Mouse (Mus musculus) heart, postnatal 0 days (tissue): ENCODE measurements around the gene Gm3045. TPM values are rescaled to one million over a fixed set of nuclear protein-coding genes. Genes with fewer than 3 reads are reported as not detected.

ENCODE experiments used
- ATAC-seq: fragments of 200-750 bp; cut with Nextera tagmentation; 2 replicates; pipeline ENCODE4 v1.8.0; 2017; ENCODE audit warnings: low read depth, moderate number of reproducible peaks, moderate library complexity; ENCODE audit not compliant: insufficient read depth
- DNase-seq: peaks from one replicate; pipeline ENCODE4 v3.0.0-alpha.2; 2016; ENCODE audit warnings: low spot score
- H3K27ac ChIP-seq: fragments of 300-500 bp; sonication (generic); 2 replicates; pipeline ENCODE4 v1.5.1; 2014; ENCODE audit warnings: low read depth, mild to moderate bottlenecking
- H3K27me3 ChIP-seq: fragments of 300-500 bp; sonication (generic); 2 replicates; pipeline ENCODE4 v1.6.1; 2014; ENCODE audit warnings: low read length, mixed read lengths; ENCODE audit not compliant: control insufficient read depth, insufficient read depth
- H3K36me3 ChIP-seq: fragments of 300-500 bp; sonication (generic); replicated peaks from 2 replicates; pipeline ENCODE4 v1.6.1; 2014; ENCODE audit warnings: low read length, mixed read lengths; ENCODE audit not compliant: control insufficient read depth, insufficient read depth
- H3K4me1 ChIP-seq: fragments of 300-500 bp; sonication (generic); 2 replicates; pipeline ENCODE4 v1.6.1; 2014; ENCODE audit warnings: antibody characterized with exemption; ENCODE audit not compliant: control insufficient read depth, insufficient read depth
- H3K4me2 ChIP-seq: fragments of 300-500 bp; sonication (generic); 2 replicates; pipeline ENCODE4 v1.6.1; 2014; ENCODE audit warnings: low read depth, mild to moderate bottlenecking, low read length, moderate library complexity
- H3K4me3 ChIP-seq: fragments of 300-500 bp; sonication (generic); 2 replicates; pipeline ENCODE4 v1.5.1; 2014; ENCODE audit warnings: low read depth, low read length
- H3K9ac ChIP-seq: fragments of 300-500 bp; sonication (generic); replicated peaks from 2 replicates; pipeline ENCODE4 v1.6.1; 2014; ENCODE audit warnings: low read depth, low read length, mixed read lengths
- H3K9me3 ChIP-seq: fragments of 300-500 bp; sonication (generic); replicated peaks from 2 replicates; pipeline ENCODE4 v1.6.1; 2016; ENCODE audit warnings: low read length; ENCODE audit not compliant: control insufficient read depth
- CTCF ChIP-seq: IDR thresholded peaks from 2 replicates; pipeline ENCODE4 v1.5.1; 2016; ENCODE audit warnings: antibody characterized with exemption, control low read depth, low read depth
- EP300 ChIP-seq: IDR thresholded peaks from 2 replicates; pipeline ENCODE4 v1.6.1; 2016; ENCODE audit warnings: antibody characterized with exemption, low read depth
- WGBS: fragments of 180-500 bp; shearing (Covaris S2); extraction: QIAGEN DNeasy Blood & Tissue Kit; methylation state at CpG from one replicate; pipeline ENCODE4 v1.1.7; 2014; 5-methylcytosine and 5-hydroxymethylcytosine counted together
- polyA plus RNA-seq: library from polyadenylated mRNA; unstranded; fragments of >200 nt; fragmentation: Nextera tagmentation; extraction: Ambion mirVana; gene quantifications from 2 replicates; pipeline ENCODE4 v1.2.1, GENCODE M21; 2015
- total RNA-seq: library from RNA; depleted of rRNA; stranded (reverse); fragments of >200 nt; gene quantifications from 2 replicates; pipeline ENCODE4 v1.2.3, GENCODE M21; 2014; ENCODE audit warnings: low replicate concordance

Gm3045 gene
- total and polyA plus RNA-seq, 2 experiments from 2014 or later = not detected

DNA sequence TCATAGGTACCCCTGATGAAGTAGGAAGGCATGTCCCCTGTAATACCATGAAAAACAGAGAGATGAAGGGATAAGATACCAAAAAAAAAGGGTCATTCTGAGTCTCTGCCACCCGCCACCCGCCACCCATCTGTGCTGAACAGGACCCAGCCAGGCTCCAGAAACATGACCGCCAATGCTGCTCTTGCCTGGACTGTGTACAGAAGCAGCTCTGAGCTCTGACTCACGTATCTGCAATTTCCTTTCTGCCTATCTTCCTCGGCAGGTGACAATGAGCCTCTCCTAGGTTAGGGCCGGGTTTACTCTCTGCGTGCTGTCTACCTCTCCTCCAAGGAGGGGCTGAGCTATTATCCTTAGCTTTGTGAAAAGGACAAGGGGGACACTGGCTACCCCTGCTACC lies 17.0 kb downstream of the Gm3045 start:
- H3K27me3 ChIP-seq = peaks cover 27% of the 10 kb centered on the region
- H3K36me3 ChIP-seq = no peaks in the 10 kb centered on the region
- WGBS = 50% methylated on average over 7 of the region's 7 CpGs
- peaks cover 4% of the 10 kb centered on the region; the same call in 1 of the 2 replicates for H3K9me3 ChIP-seq
- no peak overlapping the region for H3K27ac ChIP-seq
- TF ChIP-seq CTCF = no peak
- TF ChIP-seq EP300 = no peak
- no peak overlapping the region for H3K4me3 ChIP-seq
- no peak overlapping the region for H3K4me2 ChIP-seq
- H3K4me1 ChIP-seq = no peaks in the 10 kb centered on the region
- ATAC-seq (no peak), DNase-seq (no peak)
- no peak overlapping the region for H3K9ac ChIP-seq

- H3K36me3 ChIP-seq = no peaks in the 10 kb centered on the region
- no peak overlapping the region for H3K4me2 ChIP-seq
- WGBS = 85% methylated on average over 3 of the region's 3 CpGs
- no peak for DNase-seq
- no peak for ATAC-seq
- H3K4me3 ChIP-seq = no peak overlapping the region
- peaks cover 20% of the 10 kb centered on the region for H3K27me3 ChIP-seq
- H3K27ac ChIP-seq = no peak overlapping the region
- H3K9me3 ChIP-seq = peaks cover 4% of the 10 kb centered on the region; the same call in 1 of the 2 replicates
- H3K9ac ChIP-seq = no peak overlapping the region
- TF ChIP-seq EP300 (no peak), CTCF (no peak)
- H3K4me1 ChIP-seq = no peaks in the 10 kb centered on the region
Observed at GRCm38 (mm10) chr13:56444112-56444511, 17.7 kb downstream of the Gm3045 start.

DNA sequence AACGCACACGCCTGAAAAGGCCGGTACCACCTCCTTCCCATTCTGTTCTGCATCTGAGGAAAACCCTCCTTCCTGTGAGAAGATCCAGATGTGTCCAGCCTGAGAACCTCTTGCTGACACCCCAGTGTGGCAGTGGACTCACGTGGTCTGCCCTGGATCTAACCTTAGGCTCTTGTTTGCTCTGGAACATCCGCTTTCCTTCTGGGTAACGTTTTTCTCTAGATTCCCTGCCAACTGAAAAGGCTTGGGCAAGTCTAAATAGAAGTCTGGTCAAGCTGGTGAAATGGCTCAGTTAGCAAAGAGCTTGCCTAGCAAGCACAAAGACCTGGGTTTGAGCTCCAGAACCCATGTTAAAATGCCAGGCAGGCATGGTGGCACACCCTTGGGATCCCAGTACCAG lies 18.6 kb downstream of the Gm3045 start:
- peaks cover 11% of the 10 kb centered on the region for H3K27me3 ChIP-seq
- no peak overlapping the region for H3K27ac ChIP-seq
- H3K9ac ChIP-seq = no peak overlapping the region
- H3K36me3 ChIP-seq = no peaks in the 10 kb centered on the region
- H3K9me3 ChIP-seq = peaks cover 4% of the 10 kb centered on the region; the same call in 1 of the 2 replicates
- H3K4me3 ChIP-seq = no peak overlapping the region
- 80% methylated on average over 6 of the region's 6 CpGs for WGBS
- H3K4me2 ChIP-seq = no peak overlapping the region
- TF ChIP-seq CTCF = no peak
- TF ChIP-seq EP300 = no peak
- ATAC-seq (no peak), DNase-seq (no peak)
- H3K4me1 ChIP-seq = no peaks in the 10 kb centered on the region

GRCm38 (mm10) chr13:56449239-56450030 lies 23.0 kb downstream of the Gm3045 start:
- DNase-seq = no peak
- ATAC-seq = no peak

DNA sequence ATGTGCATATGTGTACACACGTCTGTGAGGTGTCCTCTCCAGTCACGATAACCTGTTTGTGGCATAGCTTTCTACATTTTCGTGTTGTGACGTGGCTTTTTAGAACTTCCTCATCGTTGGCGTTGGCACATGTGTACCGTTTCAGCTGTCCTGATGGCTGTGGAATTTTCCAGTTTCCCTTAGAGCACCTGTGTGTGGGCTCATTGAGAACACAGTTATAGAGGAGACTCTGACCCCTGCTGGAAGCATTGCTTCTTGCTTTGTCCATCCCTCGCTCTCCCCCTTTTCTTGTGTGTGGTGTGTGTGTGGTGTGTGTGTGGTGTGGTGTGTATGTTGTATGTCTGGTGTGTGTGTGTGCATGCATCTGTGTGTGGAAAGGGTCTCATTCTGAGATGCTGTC lies 23.6 kb downstream of the Gm3045 start:
- no peaks in the 10 kb centered on the region for H3K27me3 ChIP-seq
- no peaks in the 10 kb centered on the region for H3K4me1 ChIP-seq
- no peak overlapping the region for H3K9ac ChIP-seq
- no peak overlapping the region for H3K27ac ChIP-seq
- H3K36me3 ChIP-seq = no peaks in the 10 kb centered on the region
- 76% methylated on average over 8 of the region's 8 CpGs for WGBS
- no peak for ATAC-seq
- TF ChIP-seq EP300 (no peak), CTCF (peak; percentile 16; the same call in 1 of the 2 replicates)
- no peak overlapping the region for H3K4me3 ChIP-seq
- DNase-seq = no peak
- no peak overlapping the region for H3K4me2 ChIP-seq
- no peaks in the 10 kb centered on the region for H3K9me3 ChIP-seq

More at GRCm38 (mm10) chr13:56449239-56450030, 23.0 kb downstream of the Gm3045 start:
- Histone ChIP-seq H3K36me3 (no peaks in the 10 kb centered on the region), H3K27ac (no peak overlapping the region), H3K4me1 (no peaks in the 10 kb centered on the region), H3K4me2 (no peak overlapping the region), H3K9ac (no peak overlapping the region), H3K4me3 (no peak overlapping the region), H3K9me3 (no peaks in the 10 kb centered on the region), H3K27me3 (no peaks in the 10 kb centered on the region)
- 61% methylated on average over 10 of the region's 10 CpGs for WGBS
- no peak for TF ChIP-seq CTCF
- TF ChIP-seq EP300 = no peak

GRCm38 (mm10) chr13:56458001-56458400 lies 31.6 kb downstream of the Gm3045 start:
- H3K4me3 ChIP-seq = no peak overlapping the region
- no peaks in the 10 kb centered on the region for H3K36me3 ChIP-seq
- TF ChIP-seq CTCF = no peak
- TF ChIP-seq EP300 = no peak
- H3K27ac ChIP-seq = no peak overlapping the region
- no peaks in the 10 kb centered on the region for H3K4me1 ChIP-seq
- no peak for DNase-seq
- no peak overlapping the region for H3K4me2 ChIP-seq
- no peaks in the 10 kb centered on the region for H3K9me3 ChIP-seq
- ATAC-seq = no peak
- 64% methylated on average over 9 of the region's 9 CpGs for WGBS
- no peaks in the 10 kb centered on the region; the same call in 1 of the 2 replicates for H3K27me3 ChIP-seq
- no peak overlapping the region for H3K9ac ChIP-seq
